Mouse (Mus musculus) sigmoid colon, adult 10 weeks (tissue): ENCODE data around the gene Efemp2. TPM values are rescaled to one million over a fixed set of nuclear protein-coding genes. Genes with fewer than 3 reads are reported as not detected.

Source experiments
- polyA plus RNA-seq: library from polyadenylated mRNA; stranded (reverse); fragments of 350-450 nt; fragmentation: Illumina TruSeq; extraction: RNeasy Lipid Tissue Mini Kit (QIAGEN cat#74804); gene quantifications from one replicate; pipeline ENCODE4 v1.2.3, GENCODE M21; 2014; ENCODE audit warnings: low read depth, low replicate concordance

The Efemp2 gene
- 0.60 TPM for polyA plus RNA-seq

GRCm38 (mm10) chr19:5473720-5474119, at the start of gene Efemp2:
TSS of gene Efemp2 (plus strand) at chr19:5473954.

GRCm38 (mm10) chr19:5424782-5425741, 48.7 kb upstream of the Efemp2 start, which contains the start of the genes Drap1 and AI837181:
TSS of gene Drap1 (minus strand) at chr19:5424979.
TSS of gene AI837181 (plus strand) at chr19:5425144.

GRCm38 (mm10) chr19:5447515-5448353, 26.0 kb upstream of the Efemp2 start, which contains the start of gene Fosl1:
TSS of gene Fosl1 (plus strand) at chr19:5447547.

GRCm38 (mm10) chr19:5457746-5458442, 15.9 kb upstream of the Efemp2 start, which contains the start of gene Ccdc85b:
TSS of gene Ccdc85b (minus strand) at chr19:5457894.

GRCm38 (mm10) chr19:5460465-5460911, 13.3 kb upstream of the Efemp2 start, which contains the start of gene Fibp:
TSS of gene Fibp (plus strand) at chr19:5460615.

GRCm38 (mm10) chr19:5468374-5468773, 5.4 kb upstream of the Efemp2 start, which contains the start of gene Ctsw:
TSS of gene Ctsw (minus strand) at chr19:5468507.

GRCm38 (mm10) chr19:5487768-5488550, 14.2 kb downstream of the Efemp2 start, which contains the start of gene Mus81:
TSS of gene Mus81 (minus strand) at chr19:5488402.

GRCm38 (mm10) chr19:5490313-5490897, 16.7 kb downstream of the Efemp2 start, which contains the start of gene Cfl1:
TSS of gene Cfl1 (plus strand) at chr19:5490455.

GRCm38 (mm10) chr19:5503687-5504086, 29.9 kb downstream of the Efemp2 start, which contains the start of gene 1700020D05Rik:
TSS of gene 1700020D05Rik (minus strand) at chr19:5503787.

GRCm38 (mm10) chr19:5510031-5511026, 36.6 kb downstream of the Efemp2 start, which contains the start of gene Snx32:
TSS of gene Snx32 (minus strand) at chr19:5510538.

Other genes starting within 250 kb of the Efemp2 start
- 3.0 TPM for gene Pacs1, start 200.8 kb upstream of the Efemp2 start, polyA plus RNA-seq
- 39.8 TPM for gene Sf3b2, start 178.5 kb upstream of the Efemp2 start, polyA plus RNA-seq
- not detected for gene Gal3st3, start 175.6 kb upstream of the Efemp2 start, polyA plus RNA-seq
- not detected for gene Catsper1, start 138.2 kb upstream of the Efemp2 start, polyA plus RNA-seq
- gene Cst6, start 124.4 kb upstream of the Efemp2 start, polyA plus RNA-seq, result not detected
- 12.6 TPM for gene Eif1ad, start 107.2 kb upstream of the Efemp2 start, polyA plus RNA-seq
- 4.6 TPM for gene Banf1, start 106.8 kb upstream of the Efemp2 start, polyA plus RNA-seq
- 2.6 TPM for gene Sart1, start 85.3 kb upstream of the Efemp2 start, polyA plus RNA-seq
- gene Tsga10ip, start 71.4 kb upstream of the Efemp2 start, polyA plus RNA-seq, result not detected
- 3.4 TPM for gene Drap1, start 49.0 kb upstream of the Efemp2 start, polyA plus RNA-seq
- gene AI837181, start 48.8 kb upstream of the Efemp2 start, polyA plus RNA-seq, result 0.38 TPM
- not detected for gene Fosl1, start 26.4 kb upstream of the Efemp2 start, polyA plus RNA-seq
- 1.2 TPM for gene Ccdc85b, start 16.1 kb upstream of the Efemp2 start, polyA plus RNA-seq
- 5.7 TPM for gene Fibp, start 13.3 kb upstream of the Efemp2 start, polyA plus RNA-seq
- not detected for gene Ctsw, start 5.4 kb upstream of the Efemp2 start, polyA plus RNA-seq
- gene Mus81, start 14.4 kb downstream of the Efemp2 start, polyA plus RNA-seq, result 0.69 TPM
- 183 TPM for gene Cfl1, start 16.5 kb downstream of the Efemp2 start, polyA plus RNA-seq
- not detected for gene 1700020D05Rik, start 29.8 kb downstream of the Efemp2 start, polyA plus RNA-seq
- gene Snx32, start 36.6 kb downstream of the Efemp2 start, polyA plus RNA-seq, result 0.25 TPM
- gene Ovol1, start 86.7 kb downstream of the Efemp2 start, polyA plus RNA-seq, result 5.6 TPM
- gene Ap5b1, start 94.1 kb downstream of the Efemp2 start, polyA plus RNA-seq, result not detected
- gene Rnaseh2c, start 127.9 kb downstream of the Efemp2 start, polyA plus RNA-seq, result 1.0 TPM
- gene Kat5, start 136.3 kb downstream of the Efemp2 start, polyA plus RNA-seq, result 19.7 TPM
- gene Rela, start 163.5 kb downstream of the Efemp2 start, polyA plus RNA-seq, result 0.66 TPM
- 1.5 TPM for gene Sipa1, start 189.8 kb downstream of the Efemp2 start, polyA plus RNA-seq
- gene Map3k11, start 214.8 kb downstream of the Efemp2 start, polyA plus RNA-seq, result 1.7 TPM
- gene Pcnx3, start 215.0 kb downstream of the Efemp2 start, polyA plus RNA-seq, result 0.22 TPM
- gene Kcnk7, start 230.4 kb downstream of the Efemp2 start, polyA plus RNA-seq, result not detected